Mouse (Mus musculus) left cerebral cortex, adult 9 months (tissue): ENCODE data around the gene Foxj1.
A peak's percentile ranks its signal among the peaks of the same experiment; 100 is the strongest.
"Not testable (repeated sequence)": the region's sequence is repeated elsewhere in the genome, so short reads cannot be mapped to it uniquely, and the experiment has no call there.

Experiments
- DNase-seq, 2 experiments: peaks; one replicate each; pipeline ENCODE4 v3.0.0; 2022; ENCODE audit warnings: low spot score in 2 of 2

The Foxj1 gene

DNA sequence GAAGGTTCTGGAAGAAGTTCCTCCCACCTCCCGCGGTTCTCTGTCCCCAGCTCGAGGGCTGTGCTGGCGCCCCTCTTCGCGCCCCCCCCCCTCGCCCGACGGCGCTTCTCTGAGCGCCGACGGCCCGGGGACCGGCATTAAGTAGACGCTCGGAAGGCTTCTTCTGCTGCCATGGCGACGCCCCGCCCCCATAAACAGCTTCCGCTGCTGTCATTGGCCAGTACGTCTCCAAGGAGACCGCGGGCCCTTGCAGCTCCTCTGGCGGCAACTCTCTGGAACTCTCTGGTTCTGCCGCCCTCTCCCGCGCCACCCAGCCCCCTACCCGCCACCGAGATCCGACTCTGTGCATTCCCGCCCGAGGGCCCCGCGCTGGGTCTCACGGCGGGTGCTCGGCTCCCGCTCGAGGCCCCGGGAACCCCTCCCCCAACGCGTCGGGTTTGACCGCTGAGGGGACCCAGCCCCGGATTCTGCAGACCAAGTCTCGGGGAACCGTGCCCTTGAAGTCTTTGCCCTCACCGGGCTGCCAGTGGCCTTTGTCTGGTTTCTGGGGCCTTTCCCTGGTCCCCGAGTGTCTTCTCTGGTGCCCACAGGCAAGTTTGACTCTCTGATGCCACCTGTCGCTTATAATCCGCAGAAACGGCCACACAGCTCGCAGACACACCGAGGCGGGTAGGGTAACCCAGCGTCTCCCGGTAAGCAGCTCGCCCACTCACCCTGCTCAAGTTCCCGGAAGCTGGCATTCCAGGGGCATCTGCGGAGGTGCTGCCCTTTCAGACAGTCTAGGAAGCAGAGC lies at the start of gene Foxj1:
Gene Foxj1 (minus strand): TSS at position 156 of the 793 bp plus-strand sequence.
- DNase-seq = peak; percentile 88 to 97

DNA sequence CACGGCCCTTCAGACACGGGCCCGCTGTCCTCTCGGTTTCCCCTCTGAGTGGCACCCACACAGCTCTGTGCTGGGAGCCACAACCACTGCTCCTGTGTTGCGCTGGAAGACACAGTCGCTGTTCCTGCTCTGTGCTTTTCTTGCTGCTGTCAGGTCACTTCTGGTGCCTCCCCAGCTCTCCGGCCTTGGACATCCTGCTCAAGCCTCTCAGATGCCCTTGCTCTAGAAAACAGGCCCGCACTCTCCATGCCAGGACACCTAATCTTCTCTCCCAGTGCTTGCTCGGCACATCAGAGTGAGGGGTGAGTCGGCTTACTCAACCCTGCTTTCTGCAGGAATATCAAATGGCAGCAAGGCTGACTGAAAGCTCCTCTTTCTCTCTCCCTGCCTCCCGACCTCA lies 49.0 kb upstream of the Foxj1 start:
- DNase-seq = no peak

DNA sequence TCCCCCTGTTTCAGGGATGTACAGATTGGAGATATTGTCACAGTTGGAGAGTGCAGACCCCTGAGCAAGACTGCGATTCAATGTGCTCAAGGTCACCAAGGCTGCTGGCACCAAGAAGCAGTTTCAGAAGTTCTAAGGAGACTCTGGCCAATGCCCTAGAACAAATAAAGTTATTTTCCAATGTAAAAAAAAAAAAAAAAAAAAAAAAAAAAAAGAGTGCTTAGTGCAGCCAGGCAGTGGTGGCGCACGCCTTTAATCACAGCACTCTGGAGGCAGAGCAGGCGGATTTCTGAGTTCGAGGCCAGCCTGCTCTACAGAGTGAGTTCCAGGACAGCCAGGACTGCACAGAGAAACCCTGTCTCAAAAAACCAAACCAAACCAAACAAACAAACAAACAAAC lies 47.9 kb upstream of the Foxj1 start:
- not testable (repeated sequence) for DNase-seq

GRCm38 (mm10) chr11:116380767-116381166 lies 45.6 kb upstream of the Foxj1 start:
- no peak for DNase-seq

DNA sequence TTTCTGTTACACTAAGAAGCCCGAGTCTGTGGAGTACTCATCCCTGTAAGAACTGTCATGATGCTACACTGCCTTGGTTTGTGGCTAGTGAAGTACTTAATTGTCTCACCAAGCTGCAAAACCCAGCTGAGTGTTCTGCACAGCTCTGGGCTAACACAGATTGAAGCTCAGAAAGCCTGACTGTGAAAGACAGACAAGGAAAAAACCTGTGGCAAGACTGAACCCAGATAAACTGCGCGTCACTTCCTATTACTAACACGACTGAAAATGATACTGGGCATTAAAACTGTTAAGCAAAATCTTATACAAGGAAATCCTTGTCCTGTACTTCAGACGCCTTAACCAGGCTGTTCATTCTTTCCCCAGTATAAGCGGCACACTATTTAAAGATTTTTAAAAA lies 44.3 kb upstream of the Foxj1 start:
- DNase-seq = no peak

DNA sequence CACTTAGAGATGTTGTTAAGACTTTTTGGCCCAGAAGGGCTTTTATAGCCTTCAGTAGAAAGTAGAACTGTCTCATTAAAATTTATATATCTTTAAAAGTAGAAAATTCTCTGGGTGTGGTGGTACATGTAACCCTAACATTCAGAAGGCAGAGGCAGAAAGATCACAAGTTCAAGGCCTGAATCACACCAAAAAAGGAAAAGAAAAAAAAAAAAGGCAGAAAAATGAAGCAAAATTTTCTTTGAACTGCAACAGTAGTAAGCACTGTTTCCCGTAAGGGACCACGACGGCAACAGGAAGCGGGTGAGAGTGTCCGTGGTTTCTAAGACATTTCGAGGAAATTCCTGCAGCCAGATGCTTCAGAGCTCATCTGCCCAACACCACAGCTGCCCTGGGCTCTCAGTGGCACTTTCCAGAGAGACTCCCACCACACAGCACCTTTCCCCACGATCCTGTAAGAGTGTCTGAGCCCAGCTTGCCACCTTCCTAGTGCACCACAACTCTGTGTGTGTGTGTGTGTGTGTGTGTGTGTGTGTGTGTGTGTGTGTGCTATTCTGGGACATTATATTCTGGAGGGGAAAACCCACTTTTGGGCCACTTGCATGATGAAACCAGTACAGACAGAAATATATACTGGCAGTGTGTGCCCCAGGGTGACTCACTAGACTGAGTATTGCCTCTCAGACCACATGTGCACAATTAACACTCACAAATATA lies 41.9 kb upstream of the Foxj1 start:
- DNase-seq = no peak

GRCm38 (mm10) chr11:116371894-116372450 lies 36.8 kb upstream of the Foxj1 start:
- DNase-seq = no peak

GRCm38 (mm10) chr11:116369633-116370032 lies 34.4 kb upstream of the Foxj1 start:
- no peak for DNase-seq

DNA sequence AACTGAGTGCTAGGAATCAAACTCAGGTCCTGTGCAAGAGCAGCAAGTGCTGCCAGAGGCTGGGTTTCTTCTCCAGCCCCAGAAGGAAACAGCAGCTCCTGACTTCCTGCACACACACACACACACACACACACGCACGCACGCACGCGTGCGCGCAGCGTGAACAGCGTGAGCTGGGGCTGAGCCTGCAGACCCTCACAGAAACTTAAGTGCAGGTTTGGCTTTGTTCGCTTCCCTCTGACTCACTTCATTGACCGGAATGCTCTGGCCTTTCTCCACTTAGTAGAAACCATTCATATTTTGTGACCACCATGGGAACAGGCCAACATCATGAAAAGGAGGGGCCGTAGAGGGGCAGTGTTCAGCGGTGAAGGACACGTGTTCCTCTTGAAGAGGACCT lies 33.9 kb upstream of the Foxj1 start:
- no peak for DNase-seq

DNA sequence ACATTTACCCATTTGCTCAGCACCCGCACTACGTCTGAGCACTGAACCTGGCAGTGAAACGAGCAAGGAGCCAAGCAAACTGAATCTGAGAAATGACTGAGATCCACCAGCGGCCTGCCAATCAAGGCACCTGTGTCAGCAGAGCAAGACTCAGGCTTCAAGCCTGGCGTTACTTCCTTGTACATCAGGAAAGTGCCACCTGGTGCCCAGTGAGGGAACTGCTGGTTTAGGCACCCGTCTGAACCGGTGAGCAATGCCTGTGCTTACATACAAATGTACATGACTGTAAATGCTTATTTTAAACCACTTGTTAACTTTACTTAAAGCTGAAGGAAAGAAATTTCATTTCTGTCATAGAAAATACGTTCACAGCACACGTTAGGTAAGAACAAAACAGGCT lies 32.9 kb upstream of the Foxj1 start:
- peak in 1 of 2 experiments; percentile 77 for DNase-seq

GRCm38 (mm10) chr11:116366647-116367046 lies 31.4 kb upstream of the Foxj1 start:
- DNase-seq = no peak

DNA sequence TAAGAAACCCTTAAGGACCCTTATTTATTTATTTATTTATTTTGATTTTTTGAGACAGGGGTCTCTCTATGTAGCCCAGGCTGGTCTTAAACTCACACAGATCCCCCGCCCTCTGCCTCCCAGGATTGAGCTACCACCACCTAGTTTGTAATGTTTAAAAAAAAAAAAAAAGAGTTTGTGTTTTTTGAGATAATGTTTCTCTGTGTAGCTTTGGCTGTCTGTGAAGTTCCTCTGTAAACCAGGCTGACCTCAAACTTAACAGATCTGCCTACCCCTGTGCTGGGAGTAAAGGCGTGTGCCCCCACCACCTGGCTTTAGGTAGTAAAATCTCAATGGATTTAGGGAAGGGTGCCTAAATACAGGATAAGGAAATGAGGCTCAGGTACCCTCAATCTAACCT lies 30.9 kb upstream of the Foxj1 start:
- DNase-seq = no peak

DNA sequence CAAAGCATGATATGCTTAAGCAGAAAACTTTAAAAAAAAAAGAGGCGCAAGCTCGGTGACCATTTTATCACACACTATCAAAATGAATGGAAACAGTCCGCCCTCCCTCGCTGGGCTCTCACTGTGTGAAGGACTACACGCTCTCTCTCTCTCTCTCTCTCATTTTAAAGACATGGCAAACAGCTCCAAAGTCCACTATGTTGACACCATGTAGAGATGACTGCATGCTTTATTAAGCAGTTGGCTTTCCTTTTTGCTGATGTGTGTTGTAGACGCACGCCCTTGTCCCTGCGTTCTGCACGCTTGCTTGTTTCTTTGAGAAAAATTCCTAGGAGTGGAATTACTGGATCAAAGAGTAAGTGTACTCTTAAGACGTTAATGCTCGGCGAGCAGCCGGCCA lies 30.2 kb upstream of the Foxj1 start:
- DNase-seq = no peak

GRCm38 (mm10) chr11:116362015-116362414 lies 26.8 kb upstream of the Foxj1 start:
- no peak for DNase-seq

DNA sequence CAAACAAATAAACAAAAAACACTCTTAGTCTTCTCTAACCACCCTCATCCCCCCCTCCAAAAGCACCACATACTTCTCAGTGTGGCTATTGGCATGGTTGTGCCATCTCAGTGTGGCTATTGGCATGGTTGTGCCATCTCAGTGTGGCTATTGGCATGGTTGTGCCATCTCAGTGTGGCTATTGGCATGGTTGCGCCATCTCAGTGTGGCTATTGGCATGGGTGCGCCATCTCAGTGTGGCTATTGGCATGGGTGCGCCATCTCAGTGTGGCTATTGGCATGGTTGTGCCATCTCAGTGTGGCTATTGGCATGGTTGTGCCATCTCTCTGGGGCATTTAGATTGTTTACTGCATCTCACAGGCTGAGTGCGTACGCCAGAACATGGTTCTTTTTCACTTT lies 25.7 kb upstream of the Foxj1 start:
- not testable (repeated sequence) for DNase-seq

GRCm38 (mm10) chr11:116359652-116360051 lies 24.5 kb upstream of the Foxj1 start:
- no peak for DNase-seq

DNA sequence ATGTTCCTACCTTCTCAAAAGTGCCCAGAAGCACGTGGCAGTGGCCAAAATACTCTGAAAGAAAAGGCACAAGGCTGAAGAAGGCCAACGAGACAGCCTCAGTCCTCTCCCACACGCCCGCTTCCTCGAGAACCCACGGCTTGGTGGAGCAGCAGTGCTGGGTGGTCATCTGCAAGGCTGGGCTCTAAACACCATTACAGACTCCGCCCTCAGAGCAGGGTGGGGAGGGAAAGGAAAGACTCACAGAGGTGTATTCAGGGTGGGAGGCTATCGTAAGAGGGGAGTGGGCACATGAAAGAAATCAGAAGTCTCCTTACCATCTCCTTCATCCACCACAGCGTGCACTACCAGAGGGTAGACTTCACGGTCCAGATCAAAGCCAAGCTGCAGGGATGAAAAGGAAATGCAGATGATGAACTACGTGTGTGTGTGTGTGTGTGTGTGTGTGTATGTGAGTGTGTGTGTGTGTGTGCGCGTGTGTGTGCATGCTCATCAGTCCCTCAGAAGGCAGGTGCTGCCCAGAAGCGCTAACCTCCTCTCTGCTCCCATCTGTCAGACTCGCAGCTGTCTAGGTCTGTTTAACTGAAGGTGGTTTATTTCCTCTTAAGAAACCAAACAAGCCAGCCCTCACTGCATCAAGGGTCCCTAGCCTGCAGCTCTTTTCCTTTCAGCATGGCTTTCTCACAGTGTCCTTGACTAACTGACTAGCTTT lies 23.9 kb upstream of the Foxj1 start:
- DNase-seq = no peak

DNA sequence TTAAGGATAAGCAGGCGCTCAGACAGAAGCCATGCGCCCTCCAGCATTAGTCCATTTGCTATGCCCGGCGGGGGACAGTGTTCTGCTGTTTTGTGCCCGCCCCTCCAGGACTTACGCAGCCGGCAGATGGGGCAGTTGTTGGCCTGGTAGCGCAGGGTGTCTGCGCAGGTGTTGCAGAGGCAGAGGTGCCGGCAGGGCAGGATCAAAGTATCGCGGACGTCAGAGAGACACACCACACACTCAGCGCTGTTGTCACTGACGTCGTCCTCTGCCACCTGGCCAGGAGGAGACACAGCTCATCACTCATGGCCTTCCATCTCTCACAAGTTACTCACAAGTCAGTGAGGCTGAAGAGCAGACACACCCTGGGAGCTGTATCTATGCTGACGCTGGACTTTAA lies 19.3 kb upstream of the Foxj1 start:
- DNase-seq = no peak

- DNase-seq = no peak
Observed at GRCm38 (mm10) chr11:116353535-116353934, 18.3 kb upstream of the Foxj1 start.

DNA sequence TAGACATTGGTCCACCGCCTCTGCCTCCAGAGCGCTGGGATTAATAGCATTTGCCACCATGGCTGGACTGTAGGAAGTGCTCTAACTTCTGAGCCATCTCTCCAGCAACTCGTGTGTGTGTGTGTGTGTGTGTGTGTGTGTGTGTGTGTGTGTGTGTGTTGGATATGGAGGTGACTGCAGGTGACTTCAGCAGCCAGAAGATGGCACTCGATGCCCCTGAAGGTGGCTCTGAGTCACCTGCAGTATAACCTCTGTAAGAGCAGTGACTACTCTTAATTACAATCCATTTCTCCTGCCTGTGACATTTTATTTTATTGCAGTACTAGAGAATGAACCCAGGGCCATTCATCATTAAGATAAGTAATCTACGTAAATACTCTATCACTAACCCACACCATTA lies 16.1 kb upstream of the Foxj1 start:
- no peak for DNase-seq

DNA sequence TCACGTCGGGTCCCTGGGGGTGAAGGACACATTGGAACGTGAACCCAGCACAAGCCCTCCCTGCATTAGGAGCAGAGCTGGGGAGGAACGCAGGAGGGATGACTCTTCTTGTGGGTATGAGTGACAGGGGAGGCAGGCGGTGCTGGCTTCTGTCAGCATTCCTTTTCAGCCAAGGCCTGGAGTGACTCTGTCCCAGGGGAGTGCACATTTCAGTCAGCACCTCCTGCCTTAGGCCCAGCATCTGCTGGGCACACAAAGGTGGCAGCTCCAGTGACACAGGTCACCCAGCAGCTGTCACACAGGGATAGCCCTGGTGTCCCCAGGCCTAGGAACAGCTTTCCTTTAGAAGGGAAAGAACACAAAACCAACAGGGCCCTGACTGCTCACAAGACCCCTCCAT lies 12.8 kb upstream of the Foxj1 start:
- DNase-seq = no peak

GRCm38 (mm10) chr11:116347012-116347411 lies 11.8 kb upstream of the Foxj1 start:
- DNase-seq = no peak
